Mouse (Mus musculus) cerebellum, adult 2 months (tissue): Measurements from ENCODE around the gene Fam129b.

ENCODE experiments used
- CTCF ChIP-seq: fragments of 200-500 bp; IDR thresholded peaks from 2 replicates; pipeline ENCODE4 v1.5.1; 2011; ENCODE audit warnings: low read depth, mild to moderate bottlenecking, control low read depth, low read length, moderate library complexity, borderline replicate concordance; ENCODE audit not compliant: insufficient read depth
- POLR2A ChIP-seq: fragments of 200-500 bp; IDR thresholded peaks from 2 replicates; pipeline ENCODE4 v1.6.1; 2011; ENCODE audit warnings: low read length, control low read depth, borderline replicate concordance; ENCODE audit not compliant: insufficient read depth

DNA sequence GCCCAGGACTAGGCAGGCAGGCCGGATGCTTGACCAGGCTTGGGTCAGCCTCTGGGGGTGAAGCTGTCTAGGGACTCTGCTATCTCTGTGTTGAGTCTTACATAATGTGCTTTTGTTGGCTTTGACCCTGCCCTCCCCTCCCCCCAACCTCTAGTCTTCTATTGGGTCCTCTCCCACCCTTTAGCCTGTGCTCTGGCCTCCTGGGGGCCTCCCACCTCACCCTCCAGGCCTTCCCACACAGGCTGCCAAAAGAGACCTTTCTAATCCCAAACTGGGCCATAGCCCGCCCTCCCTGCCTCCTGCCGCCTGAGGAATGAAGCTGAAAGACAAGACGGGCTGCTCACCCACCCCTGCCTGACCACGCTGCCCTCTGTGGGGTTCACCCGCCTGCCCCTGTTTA, 5.1 kb downstream of the Fam129b start:
- TF ChIP-seq POLR2A (no peak), CTCF (no peak)
